Mouse (Mus musculus): ENCODE data around the gene Fxyd2.

GRCm38 (mm10) chr9:45432639-45433038, 33.2 kb downstream of the Fxyd2 start:
- TF ChIP-seq CTCF (IDR thresholded peaks at IDR 0.05; ENCODE audit: low read depth, low read length) (no peak), POLR2AphosphoS5 (IDR thresholded peaks at IDR 0.05; ENCODE audit: insufficient replicate concordance, low read depth, low read length) (no peak), GATA1 (IDR thresholded peaks at IDR 0.05; ENCODE audit: borderline replicate concordance, low read length) (no peak)

All from G1E (cell line).